Mouse (Mus musculus) frontal cortex, postnatal 25 days (tissue): ENCODE results near the gene Rap1gap.

ENCODE experiments used
- DNase-seq, 2 experiments: peaks; one replicate each; pipeline ENCODE4 v3.0.0; 2022; ENCODE audit warnings: low spot score in 2 of 2

The Rap1gap gene

DNA sequence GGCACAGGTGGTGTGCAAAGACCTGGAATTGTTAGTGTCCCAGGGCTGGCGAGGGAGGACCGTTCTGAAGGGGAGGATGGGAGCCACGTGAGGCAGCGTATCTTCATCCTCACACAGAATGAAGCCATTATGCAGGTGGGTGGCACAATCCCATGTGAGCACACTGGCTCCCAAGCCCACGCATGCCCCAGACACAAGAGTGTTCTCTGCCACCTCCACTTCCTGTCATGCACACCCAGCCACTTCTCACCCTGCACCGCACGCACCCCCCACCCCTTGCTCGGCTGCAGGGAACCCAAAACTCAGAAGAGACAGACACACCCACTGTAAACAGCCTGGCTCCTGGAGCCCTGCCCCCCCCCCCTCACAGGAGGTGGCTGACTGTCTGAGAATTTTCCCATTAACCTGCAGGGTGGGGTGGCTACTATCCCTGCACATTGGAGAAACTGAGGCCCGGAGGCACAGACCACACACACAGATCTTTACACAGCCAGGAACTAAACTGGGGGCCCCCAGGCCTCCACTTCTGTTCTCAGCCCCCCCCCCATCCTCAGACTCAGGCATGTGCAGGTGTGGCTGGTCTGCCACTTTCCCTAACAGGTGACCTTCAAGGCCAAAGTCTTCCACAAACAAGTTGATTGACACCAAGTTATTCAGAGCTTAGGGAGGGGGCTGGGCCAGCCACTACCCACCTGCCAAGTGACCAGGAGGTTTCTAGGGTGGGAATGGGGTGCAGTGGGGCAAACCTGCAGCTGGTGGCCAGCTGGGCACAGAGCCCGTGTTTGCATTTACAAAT is 27.8 kb downstream of the Rap1gap start:
- DNase-seq: no peak

GRCm38 (mm10) chr4:137695300-137695699 is 30.8 kb downstream of the Rap1gap start:
- no peak for DNase-seq

DNA sequence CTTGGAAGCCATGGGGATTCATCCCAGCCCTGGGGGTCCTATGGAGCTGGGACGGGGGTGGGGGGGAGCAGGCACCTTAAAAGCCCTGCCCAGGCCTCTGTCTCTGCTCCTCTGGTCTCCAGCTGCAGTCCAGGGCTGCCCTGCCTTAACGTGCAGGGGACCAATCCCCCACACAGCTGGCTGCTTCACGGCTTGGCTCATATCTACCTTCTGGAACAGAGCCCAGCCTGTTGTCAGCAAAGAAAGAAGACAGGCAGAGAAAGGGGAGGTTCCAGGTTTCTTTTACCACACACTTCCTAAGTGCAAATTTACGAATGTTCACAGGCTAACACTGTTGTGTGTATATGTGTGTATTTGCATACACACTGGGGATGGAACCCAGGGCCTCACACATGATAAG is 31.4 kb downstream of the Rap1gap start:
- DNase-seq: no peak

- no peak for DNase-seq
These were observed 32.8 kb downstream of the Rap1gap start for GRCm38 (mm10) chr4:137697156-137697885.

DNA sequence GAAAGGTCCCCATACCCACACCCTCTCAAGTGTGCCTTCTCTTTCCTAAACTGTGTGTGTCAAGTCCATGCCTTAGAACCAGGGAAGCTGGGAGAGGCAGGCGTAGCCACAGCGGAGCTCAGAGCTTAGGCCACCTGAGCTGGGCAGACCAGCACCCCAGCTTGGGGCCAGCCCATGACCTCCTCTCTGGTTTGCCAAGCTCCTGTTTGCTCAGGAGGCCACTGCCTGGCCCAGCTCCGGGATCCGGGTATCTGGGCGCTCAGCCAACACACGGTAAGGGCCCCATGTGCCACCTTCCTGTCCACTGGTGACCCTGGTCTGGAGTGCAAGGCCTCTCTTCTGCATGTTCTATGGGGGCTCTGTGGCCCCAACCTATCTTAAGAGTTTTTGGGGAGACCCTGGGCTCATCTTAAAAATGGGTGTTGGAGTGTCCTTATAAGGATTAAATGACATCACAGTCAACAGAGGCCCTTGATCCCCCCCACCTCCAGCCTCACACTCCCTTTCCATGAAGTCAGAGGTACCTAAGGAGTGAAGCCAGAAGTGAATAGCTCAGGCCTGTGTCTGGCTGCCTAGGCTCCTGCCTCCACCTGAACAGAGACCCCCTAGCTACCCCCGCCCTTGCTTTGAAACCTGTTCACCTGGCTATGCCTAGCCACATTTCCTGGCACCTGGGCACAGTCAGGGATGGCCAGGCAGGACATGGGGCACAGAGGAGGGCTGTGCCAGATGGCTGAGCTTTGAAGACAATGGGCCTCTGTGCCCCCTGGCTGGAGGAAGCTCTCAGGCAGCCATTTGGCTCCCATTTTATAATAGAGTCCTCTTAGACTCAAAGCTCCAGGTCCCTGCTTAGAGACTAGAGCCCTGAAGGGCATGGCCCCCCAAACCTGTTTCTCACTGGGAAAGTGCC is 33.8 kb downstream of the Rap1gap start:
- no peak for DNase-seq

- no peak for DNase-seq
These were observed 35.0 kb downstream of the Rap1gap start for GRCm38 (mm10) chr4:137699264-137700211.

DNA sequence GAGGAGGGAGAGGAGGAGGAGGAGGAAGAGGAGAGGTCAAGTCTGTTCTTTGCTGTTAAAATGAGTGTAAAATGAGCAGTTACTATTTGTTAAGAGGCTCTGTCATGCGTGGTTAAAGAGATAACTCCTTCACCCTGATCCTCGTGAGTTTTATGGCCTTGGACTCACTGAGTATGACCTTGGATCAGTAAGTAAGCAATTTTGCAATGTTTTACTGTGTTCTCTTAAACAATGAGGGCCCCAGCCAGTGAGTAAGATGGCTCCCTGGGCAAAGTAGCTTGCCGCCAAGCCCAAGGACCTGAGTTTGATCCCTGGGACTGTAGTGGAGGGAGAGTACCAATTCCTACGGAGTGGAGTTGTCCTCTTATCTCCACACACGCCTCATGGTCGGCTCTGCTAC is 36.4 kb downstream of the Rap1gap start:
- no peak for DNase-seq

GRCm38 (mm10) chr4:137703077-137703476 is 38.6 kb downstream of the Rap1gap start:
- DNase-seq: no peak

- no peak for DNase-seq
These were observed 40.0 kb downstream of the Rap1gap start for GRCm38 (mm10) chr4:137704561-137704960.

GRCm38 (mm10) chr4:137705379-137705778 is 40.9 kb downstream of the Rap1gap start:
- no peak for DNase-seq

DNA sequence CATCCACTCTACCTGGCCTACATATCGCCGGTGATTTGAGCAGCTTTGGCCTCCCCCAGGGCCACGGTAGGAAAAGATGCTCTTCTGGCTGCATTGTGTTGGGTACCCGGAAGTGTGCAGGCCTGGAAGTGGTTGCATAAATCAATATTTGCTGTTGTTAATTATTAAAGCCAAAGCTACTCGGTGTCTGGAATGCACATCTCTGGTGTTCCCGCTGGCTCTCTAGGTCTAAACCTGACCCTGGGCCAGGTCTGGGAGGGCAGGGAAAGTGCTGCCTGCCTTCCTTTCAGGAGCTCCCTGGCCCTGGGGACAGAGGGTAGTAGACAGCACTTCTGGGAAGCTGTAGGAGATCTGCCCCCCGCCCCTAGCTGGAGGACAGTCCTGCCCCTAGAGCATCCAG is 42.0 kb downstream of the Rap1gap start:
- no peak for DNase-seq

DNA sequence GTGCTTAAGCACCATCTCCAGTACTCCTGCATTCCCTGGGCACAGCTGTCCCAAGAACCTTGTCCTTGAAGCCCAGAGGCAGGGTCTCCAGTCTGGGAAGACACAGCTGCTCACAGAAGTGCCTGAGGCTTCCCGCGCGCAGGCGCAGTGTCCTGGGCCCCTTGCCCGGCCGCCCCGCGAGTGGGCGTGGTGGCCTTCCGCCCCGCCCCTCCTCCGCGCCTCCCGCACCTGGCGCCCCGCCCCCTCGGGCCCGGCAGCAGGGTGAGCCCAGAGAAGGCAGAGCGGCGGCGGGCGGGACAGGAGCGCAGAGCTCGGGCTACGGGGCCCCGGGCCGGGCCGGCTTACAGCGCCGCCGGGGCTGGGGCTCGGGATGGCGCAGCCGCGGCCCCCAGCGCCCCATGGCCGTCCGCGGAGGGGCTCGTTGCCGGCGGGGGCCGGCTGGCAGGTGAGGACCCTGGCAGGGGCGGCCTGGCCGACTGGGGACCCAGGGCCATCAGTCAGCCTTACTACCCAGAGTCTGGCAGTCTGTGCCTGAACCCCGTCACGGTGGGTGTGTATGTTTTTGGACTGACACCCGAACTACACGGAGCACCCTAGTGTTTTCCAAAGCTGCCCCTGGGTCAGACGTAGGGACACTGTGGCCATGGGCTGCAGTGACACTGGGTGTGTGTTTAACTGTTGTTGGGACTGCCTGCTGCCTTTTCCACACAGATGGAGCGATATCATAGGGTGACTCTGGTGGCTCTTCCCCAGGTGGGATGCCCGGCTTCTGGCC is 42.9 kb downstream of the Rap1gap start:
- peak in 1 of 2 experiments; percentile 53 for DNase-seq

GRCm38 (mm10) chr4:137712963-137713362 is 48.4 kb downstream of the Rap1gap start:
- no peak for DNase-seq

- no peak for DNase-seq
These were observed 49.6 kb downstream of the Rap1gap start for GRCm38 (mm10) chr4:137714020-137714624.

DNA sequence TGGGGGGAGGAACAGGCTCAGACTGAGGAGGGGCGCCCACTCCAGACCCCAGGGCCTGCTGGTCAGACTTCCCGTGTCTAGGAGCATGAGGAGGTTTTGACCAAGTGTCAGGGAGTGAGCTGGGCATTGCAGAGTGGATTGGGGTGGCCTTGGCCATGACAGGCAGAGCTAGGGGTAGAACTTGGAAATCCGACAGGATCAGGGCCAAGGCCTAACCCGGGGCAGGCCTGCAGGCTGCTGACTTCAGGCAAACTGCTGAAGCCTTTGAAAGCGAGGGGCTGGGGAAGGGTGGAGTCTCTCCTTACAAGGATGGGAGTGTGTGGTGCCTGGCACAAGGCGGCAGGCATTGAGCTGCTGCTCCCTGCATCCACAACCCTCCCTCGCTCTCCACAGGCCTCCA is 52.5 kb downstream of the Rap1gap start:
- no peak for DNase-seq

DNA sequence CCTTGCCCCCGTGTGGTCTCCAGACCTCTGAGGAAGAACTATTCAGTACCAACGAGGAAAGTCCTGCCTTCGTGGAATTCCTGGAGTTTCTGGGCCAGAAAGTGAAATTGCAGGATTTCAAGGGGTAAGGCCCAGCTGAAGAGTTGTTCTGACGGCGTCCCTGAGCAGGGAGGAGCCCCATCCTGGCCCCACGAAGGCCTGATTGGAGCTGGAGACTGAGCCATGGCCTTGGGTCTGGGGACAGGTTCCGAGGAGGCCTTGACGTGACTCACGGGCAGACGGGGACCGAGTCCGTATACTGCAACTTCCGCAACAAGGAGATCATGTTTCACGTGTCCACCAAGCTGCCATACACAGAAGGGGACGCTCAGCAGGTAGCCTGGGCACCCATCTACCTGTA is 53.1 kb downstream of the Rap1gap start:
- DNase-seq: no peak

DNA sequence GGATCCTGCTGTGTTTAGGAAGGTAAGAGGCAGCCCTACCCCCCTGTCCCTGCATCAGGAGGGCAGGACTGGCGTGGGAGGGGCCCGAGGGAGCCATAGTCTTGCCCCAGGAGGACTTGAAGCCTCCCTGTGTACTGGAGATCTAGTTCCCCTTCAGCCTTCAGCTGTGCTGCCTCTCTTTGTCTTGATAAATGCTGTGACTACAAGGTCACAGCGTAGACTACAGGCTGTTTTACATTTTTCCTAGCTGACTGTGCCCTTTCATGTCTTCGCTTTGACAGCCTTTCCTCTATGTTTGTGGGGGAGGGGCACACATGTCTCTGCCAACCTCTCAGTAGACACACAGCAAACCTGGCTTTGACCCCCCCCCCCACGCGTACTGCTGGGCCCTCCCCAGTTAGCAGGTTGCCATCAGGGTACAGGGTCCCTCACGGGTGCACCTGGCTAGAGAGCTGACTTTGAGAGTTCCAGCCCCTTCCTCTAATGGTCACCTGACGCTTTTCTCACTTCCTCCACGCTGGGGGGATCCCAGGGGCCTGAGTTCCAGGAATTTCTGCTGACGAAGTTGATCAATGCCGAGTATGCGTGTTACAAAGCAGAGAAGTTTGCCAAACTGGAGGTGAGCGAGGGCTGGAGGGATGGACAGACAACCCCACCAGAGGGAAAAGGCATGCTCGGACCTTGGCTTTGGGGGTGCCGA is 55.0 kb downstream of the Rap1gap start:
- no peak for DNase-seq

DNA sequence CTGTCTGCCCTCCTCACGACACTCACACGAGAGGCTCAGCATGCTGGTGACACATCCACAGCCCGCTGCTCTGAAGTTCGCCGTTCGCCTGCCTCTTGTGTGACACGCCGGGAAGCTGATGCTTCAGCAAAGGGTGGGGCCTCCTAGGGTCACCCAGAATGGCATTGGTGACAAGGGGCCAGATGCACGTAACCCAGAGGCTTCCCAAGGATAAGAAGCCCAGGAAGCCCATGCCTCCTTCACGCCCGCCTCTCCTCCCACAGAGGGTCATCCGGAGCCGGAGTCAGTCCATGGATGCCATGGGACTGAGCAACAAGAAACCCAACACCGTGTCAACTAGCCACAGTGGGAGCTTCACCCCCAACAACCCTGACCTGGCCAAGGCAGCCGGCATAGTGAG is 57.0 kb downstream of the Rap1gap start:
- DNase-seq: no peak

DNA sequence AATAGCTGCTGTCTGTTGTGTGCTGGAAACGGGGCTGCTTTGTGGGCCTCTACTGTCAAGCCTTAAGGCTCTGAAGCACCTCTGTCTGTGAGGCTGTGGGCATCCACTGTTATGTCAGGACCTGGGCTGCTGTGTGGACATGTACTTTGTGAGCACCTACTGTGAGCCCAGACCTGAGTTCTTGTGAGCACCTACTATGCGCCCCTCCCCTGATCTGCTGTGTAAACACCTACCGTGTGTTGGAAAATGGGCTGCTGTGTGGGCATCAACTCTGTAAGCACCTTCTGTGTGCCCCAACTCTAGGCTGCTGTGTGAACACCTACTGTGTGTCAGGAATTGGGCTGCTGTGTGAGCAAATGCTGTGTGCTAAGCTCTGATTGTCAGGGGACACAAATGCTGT is 57.7 kb downstream of the Rap1gap start:
- DNase-seq: no peak
